Mouse (Mus musculus) urinary bladder, postnatal 36 days (tissue): ENCODE data around the gene Pxt1.
A peak's percentile ranks its signal among the peaks of the same experiment; 100 is the strongest.

Source experiments
- DNase-seq, 2 experiments: peaks; one replicate each; pipeline ENCODE4 v3.0.0; 2022; ENCODE audit warnings: low spot score in 2 of 2, mixed read lengths in 1 of 2

Gene Pxt1

GRCm38 (mm10) chr17:28915060-28915628, 28.5 kb downstream of the Pxt1 start, which contains the start of gene 4930539E08Rik:
4930539E08Rik (minus strand) TSS chr17:28915324.
- DNase-seq: no peak

GRCm38 (mm10) chr17:28913940-28914339, 29.7 kb downstream of the Pxt1 start:
- no peak for DNase-seq

- peak in 1 of 2 experiments; percentile 57 for DNase-seq
Observed at GRCm38 (mm10) chr17:28913200-28913599, 30.4 kb downstream of the Pxt1 start.

GRCm38 (mm10) chr17:28910139-28910538, 33.5 kb downstream of the Pxt1 start:
- no peak for DNase-seq

GRCm38 (mm10) chr17:28909252-28909941, 34.2 kb downstream of the Pxt1 start:
- peak; percentile 35 to 39 for DNase-seq

- no peak for DNase-seq
Observed at GRCm38 (mm10) chr17:28907959-28908358, 35.7 kb downstream of the Pxt1 start.

GRCm38 (mm10) chr17:28905377-28905916, 38.2 kb downstream of the Pxt1 start:
- DNase-seq: no peak

GRCm38 (mm10) chr17:28904546-28905376, 38.9 kb downstream of the Pxt1 start:
- peak; percentile 54 to 69 for DNase-seq

- no peak for DNase-seq
Observed at GRCm38 (mm10) chr17:28901559-28901958, 42.1 kb downstream of the Pxt1 start.

- no peak for DNase-seq
Observed at GRCm38 (mm10) chr17:28899427-28899826, 44.2 kb downstream of the Pxt1 start.

- DNase-seq: no peak
Observed at GRCm38 (mm10) chr17:28898249-28898648, 45.4 kb downstream of the Pxt1 start.

GRCm38 (mm10) chr17:28897817-28898216, 45.8 kb downstream of the Pxt1 start:
- DNase-seq: no peak

- no peak for DNase-seq
Observed at GRCm38 (mm10) chr17:28896095-28896780, 47.4 kb downstream of the Pxt1 start.

GRCm38 (mm10) chr17:28895217-28895875, 48.3 kb downstream of the Pxt1 start:
- no peak for DNase-seq

GRCm38 (mm10) chr17:28894050-28894767, 49.4 kb downstream of the Pxt1 start:
- DNase-seq: no peak

- no peak for DNase-seq
Observed at GRCm38 (mm10) chr17:28886266-28886665, 57.4 kb downstream of the Pxt1 start.

- DNase-seq: no peak
Observed at GRCm38 (mm10) chr17:28885231-28885630, 58.4 kb downstream of the Pxt1 start.
